Comparison of ENCODE assay signal across 13 mouse cellular contexts in the genomic region with DNA sequence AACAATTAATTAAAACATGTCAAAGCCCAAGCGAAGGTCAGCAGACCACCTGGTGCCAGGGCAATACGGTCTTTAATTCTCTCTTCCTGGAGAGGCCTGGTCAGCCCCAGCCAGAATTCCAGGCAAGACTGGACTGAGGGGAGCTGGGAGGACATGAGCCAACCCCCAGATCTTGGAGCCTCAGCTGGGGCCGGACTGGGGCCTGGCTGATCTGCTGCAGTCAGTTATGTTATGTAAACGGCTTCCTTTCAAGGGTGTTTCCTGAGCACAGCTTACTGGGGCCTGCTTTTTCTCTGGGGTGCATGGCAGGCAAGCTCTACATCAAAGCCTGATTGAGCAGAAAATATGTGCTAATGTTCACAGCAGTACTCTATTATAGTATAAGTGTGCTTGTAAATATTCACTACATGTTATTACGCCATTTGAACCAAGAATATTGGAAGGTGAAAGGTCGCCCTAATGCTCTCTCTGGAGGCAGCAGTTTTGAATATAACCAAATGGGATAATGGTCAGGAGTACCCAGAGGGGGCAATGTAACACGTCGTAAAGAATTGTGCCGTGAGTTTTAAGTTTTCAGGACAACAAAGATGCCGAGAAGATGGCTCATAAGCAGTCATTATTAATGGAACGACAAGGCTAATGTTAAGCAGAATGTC.
DNase-seq lines count a peak whose midpoint lies in the region; ATAC-seq lines count a peak whose summit lies in the region.
"Had no signal": no experiment of that assay in that cellular context is flagged by ENCODE, and none has a peak within 500 bp of the region (broad histone marks: within the 10 kb centered on the region; RNA-seq: fewer than 3 reads in every experiment).

No protein-coding gene starts in this region.

- H3K36me3 ChIP-seq in neural tube, embryonic 15.5 days, result no peaks in the 10 kb centered on the region
- H3K36me3 ChIP-seq in limb, embryonic 12.5 days, result no peaks in the 10 kb centered on the region
- H3K36me3 ChIP-seq: heart, embryonic 13.5 days; liver, embryonic 13.5 days had no signal

- H3K4me2 ChIP-seq in neural tube, embryonic 15.5 days, result no peak overlapping the region
- 0 out of 2 replicates have a peak overlapping the region, but pooled peaks have one; percentile 6 for H3K4me2 ChIP-seq in limb, embryonic 12.5 days
- H3K4me2 ChIP-seq: forebrain, embryonic 13.5 days; heart, embryonic 13.5 days; liver, embryonic 13.5 days had no signal

- no peak overlapping the region for H3K9ac ChIP-seq in neural tube, embryonic 15.5 days (replicated peaks)
- no peak overlapping the region for H3K9ac ChIP-seq in limb, embryonic 12.5 days (replicated peaks)
- H3K9ac ChIP-seq: forebrain, embryonic 13.5 days; heart, embryonic 13.5 days; liver, embryonic 13.5 days had no signal

- no peaks in the 10 kb centered on the region for H3K27me3 ChIP-seq in neural tube, embryonic 15.5 days (replicated peaks)
- peaks cover 18% of the 10 kb centered on the region for H3K27me3 ChIP-seq in limb, embryonic 12.5 days
- H3K27me3 ChIP-seq: heart, embryonic 13.5 days; liver, embryonic 13.5 days had no signal

- WGBS in neural tube, embryonic 15.5 days, result 20% methylated on average over 11 of the region's 11 CpGs
- 6% methylated on average over 11 of the region's 11 CpGs for WGBS in limb, embryonic 12.5 days

- no peaks in the 10 kb centered on the region for H3K9me3 ChIP-seq in neural tube, embryonic 15.5 days (replicated peaks)
- no peaks in the 10 kb centered on the region for H3K9me3 ChIP-seq in limb, embryonic 12.5 days
- H3K9me3 ChIP-seq: forebrain, embryonic 13.5 days; heart, embryonic 13.5 days; liver, embryonic 13.5 days had no signal

- H3K4me3 ChIP-seq in neural tube, embryonic 15.5 days (replicated peaks), result no peak overlapping the region
- no peak overlapping the region for H3K4me3 ChIP-seq in limb, embryonic 12.5 days (replicated peaks)
- H3K4me3 ChIP-seq: forebrain, embryonic 13.5 days; heart, embryonic 13.5 days; liver, embryonic 13.5 days had no signal

- no peak for ATAC-seq in neural tube, embryonic 15.5 days (ENCODE audit: low FRiP score)
- peak; percentile 59; the same call in 1 of the 2 replicates for ATAC-seq in limb, embryonic 12.5 days (ENCODE audit: insufficient number of reproducible peaks, insufficient read depth, low FRiP score, low TSS enrichment, low read depth)
- ATAC-seq: forebrain, embryonic 13.5 days; Patski had no signal

- H3K27ac ChIP-seq in neural tube, embryonic 15.5 days (replicated peaks), result no peak overlapping the region; the same call in 1 of the 2 replicates
- peak overlapping the region; percentile 50; the same call in 1 of the 2 replicates for H3K27ac ChIP-seq in limb, embryonic 12.5 days
- H3K27ac ChIP-seq: forebrain, embryonic 13.5 days; heart, embryonic 13.5 days; liver, embryonic 13.5 days had no signal

- peaks cover 17% of the 10 kb centered on the region for H3K4me1 ChIP-seq in neural tube, embryonic 15.5 days
- H3K4me1 ChIP-seq in limb, embryonic 12.5 days (replicated peaks), result peaks cover 16% of the 10 kb centered on the region
- H3K4me1 ChIP-seq: liver, embryonic 13.5 days had no signal

- DNase-seq in heart, adult 9 months (ENCODE audit: low spot score in 2 of 2), result peak; percentile 4 to 6
- no peak for DNase-seq in heart, postnatal 4 days
- DNase-seq in neural tube, embryonic 10.5 days (ENCODE audit: extremely low spot score, low spot score), result peak; percentile 40
- peak; percentile 64 for DNase-seq in yolk sac, embryonic 10.5 days (ENCODE audit: low spot score)
- no peak for DNase-seq in cerebellum, adult 11 months
- no peak for DNase-seq in lung, adult 18-20 months
- DNase-seq: cerebellum, postnatal 25 days; liver, embryonic 13.5 days had no signal

Comparison
In these comparisons a context has a peak if more than half of its experiments do, and no peak if none do; other contexts are left out.
1. DNase-seq: peak in heart, adult 9 months (2 of 2), neural tube, embryonic 10.5 days (single experiment) and yolk sac, embryonic 10.5 days (single experiment); none in heart, postnatal 4 days (single experiment), cerebellum, adult 11 months (single experiment) and lung, adult 18-20 months (0 of 2).